Mouse (Mus musculus) heart, adult 2 months (tissue): ENCODE results near the gene Dnaic1. TPM values are rescaled to one million over a fixed set of nuclear protein-coding genes. Genes with fewer than 3 reads are reported as not detected.

ENCODE experiments used
- DNase-seq, 2 experiments: peaks; one replicate each; pipeline ENCODE4 v3.0.0; 2021
- H3K27ac ChIP-seq: fragments of 200-600 bp; 2 replicates; pipeline ENCODE4 v1.8.1; 2022
- H3K27me3 ChIP-seq: fragments of 200-500 bp; 2 replicates; pipeline ENCODE4 v1.6.1; 2012; ENCODE audit warnings: mild to moderate bottlenecking, low read length, inconsistent platforms, mixed read lengths; ENCODE audit not compliant: control insufficient read depth, insufficient read depth
- H3K36me3 ChIP-seq: fragments of 200-500 bp; 2 replicates; pipeline ENCODE4 v1.6.1; 2012; ENCODE audit warnings: low read length, inconsistent platforms; ENCODE audit not compliant: control insufficient read depth, insufficient read depth
- H3K4me1 ChIP-seq: fragments of 200-500 bp; 2 replicates; pipeline ENCODE4 v1.6.1; 2011; ENCODE audit warnings: low read length; ENCODE audit not compliant: control insufficient read depth, insufficient read depth
- H3K4me3 ChIP-seq: fragments of 200-600 bp; 2 replicates; pipeline ENCODE4 v1.8.1; 2022
- H3K79me2 ChIP-seq: fragments of 200-500 bp; replicated peaks from 2 replicates; pipeline ENCODE4 v1.6.1; 2012; ENCODE audit warnings: mild to moderate bottlenecking, inconsistent platforms, low read length, moderate library complexity, mixed read lengths; ENCODE audit not compliant: control insufficient read depth, insufficient read depth
- H3K9ac ChIP-seq: fragments of 200-500 bp; 2 replicates; pipeline ENCODE4 v1.6.1; 2012; ENCODE audit warnings: low read depth, mild to moderate bottlenecking, control low read depth, inconsistent platforms, low read length, mixed read lengths
- CTCF ChIP-seq: fragments of 200-600 bp; IDR thresholded peaks from 2 replicates; pipeline ENCODE4 v1.8.1; 2022; ENCODE audit warnings: antibody characterized with exemption, mild to moderate bottlenecking, moderate library complexity
- EP300 ChIP-seq: fragments of 200-500 bp; IDR thresholded peaks from 2 replicates; pipeline ENCODE4 v1.6.1; 2011; ENCODE audit warnings: low read depth, low read length, control low read depth; ENCODE audit not compliant: insufficient read depth
- POLR2A ChIP-seq: fragments of 200-500 bp; IDR thresholded peaks from 2 replicates; pipeline ENCODE4 v1.6.1; 2011; ENCODE audit warnings: mild to moderate bottlenecking, low read depth, low read length, control low read depth; ENCODE audit not compliant: insufficient read depth
- WGBS: fragments of 180-500 bp; shearing (Covaris S2); methylation state at CpG from one replicate; pipeline ENCODE4 v1.1.7; 2018; 5-methylcytosine and 5-hydroxymethylcytosine counted together
- intact Hi-C: fragments of 180-260 bp; cut with DNase I; formaldehyde crosslinking; loops from one replicate; pipeline ENCODE4 v1.15.1; 2025
- polyA plus RNA-seq: library from polyadenylated mRNA; depleted of rRNA; stranded (reverse); fragments of >200 nt; gene quantifications from 2 replicates; pipeline ENCODE4 v1.2.3, GENCODE M21; 2012
- total RNA-seq, 2 experiments: library from RNA; stranded (reverse); gene quantifications; 2 replicates each; pipeline ENCODE4 v1.2.3; 2021

Gene Dnaic1
- total and polyA plus RNA-seq, 3 experiments, result 0.94 to 8.6 (median 2.3) TPM

DNA sequence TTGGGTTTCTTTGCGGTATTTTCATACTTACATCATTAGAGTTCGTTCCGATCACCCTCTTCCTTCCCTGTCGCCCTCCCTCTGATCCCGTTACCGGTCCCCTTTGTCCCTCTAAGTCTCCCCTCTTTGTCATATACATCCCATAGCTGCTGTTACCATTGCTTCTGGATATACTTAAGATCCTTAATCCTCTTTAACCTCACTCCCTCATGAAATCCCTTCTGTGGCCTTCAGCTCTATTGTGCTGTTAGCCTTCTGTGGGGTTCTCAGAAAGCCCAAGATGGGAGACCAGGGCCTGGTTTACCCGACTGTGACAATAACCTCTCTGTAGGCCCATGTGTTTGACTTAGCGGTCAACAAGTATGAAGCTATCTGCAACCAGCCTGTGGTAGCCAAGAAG, 65.1 kb downstream of the Dnaic1 start:
- peaks cover 13% of the 10 kb centered on the region for H3K4me1 ChIP-seq
- H3K4me3 ChIP-seq, result no peak overlapping the region
- no peak overlapping the region for H3K9ac ChIP-seq
- WGBS, result 92% methylated on average over 8 of the region's 8 CpGs
- no peaks in the 10 kb centered on the region for H3K27me3 ChIP-seq
- DNase-seq, result no peak
- no peak overlapping the region for H3K27ac ChIP-seq
- H3K36me3 ChIP-seq, result no peaks in the 10 kb centered on the region
- intact Hi-C loops, result no loop called here
- no peaks in the 10 kb centered on the region for H3K79me2 ChIP-seq
- TF ChIP-seq CTCF (no peak), EP300 (no peak), POLR2A (no peak)

DNA sequence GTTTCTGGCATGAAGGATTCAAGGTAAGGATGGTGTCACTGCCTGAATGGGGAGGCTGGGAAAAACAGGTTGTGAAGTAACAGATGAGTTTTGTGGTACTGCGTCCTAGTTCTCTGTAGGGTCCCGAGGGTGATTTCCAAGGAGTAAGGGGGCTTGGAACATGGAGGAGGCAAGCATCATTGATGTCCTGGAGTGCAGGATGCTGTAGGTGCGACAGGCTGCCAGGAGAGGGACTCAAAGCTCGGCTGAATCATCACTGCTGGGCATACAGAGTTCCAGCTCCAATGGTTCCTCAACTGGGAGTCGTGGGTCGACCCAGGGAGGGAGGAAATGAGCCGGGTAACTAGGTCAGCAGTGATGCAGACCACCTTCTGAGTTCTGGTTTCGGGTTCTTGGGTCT, 65.6 kb downstream of the Dnaic1 start:
- H3K4me1 ChIP-seq, result peaks cover 13% of the 10 kb centered on the region
- 85% methylated on average over 8 of the region's 8 CpGs for WGBS
- no peak overlapping the region for H3K9ac ChIP-seq
- TF ChIP-seq CTCF, result no peak
- no peak for TF ChIP-seq EP300
- no peak for TF ChIP-seq POLR2A
- no peak overlapping the region for H3K4me3 ChIP-seq
- no peak overlapping the region for H3K27ac ChIP-seq
- no peaks in the 10 kb centered on the region for H3K36me3 ChIP-seq
- no peaks in the 10 kb centered on the region for H3K27me3 ChIP-seq
- no peaks in the 10 kb centered on the region for H3K79me2 ChIP-seq
- DNase-seq, result no peak
- intact Hi-C loops, result no loop called here

- no peak for DNase-seq
- no peaks in the 10 kb centered on the region for H3K36me3 ChIP-seq
- H3K27me3 ChIP-seq, result no peaks in the 10 kb centered on the region
- WGBS, result 74% methylated on average over 2 of the region's 2 CpGs
- H3K4me3 ChIP-seq, result no peak overlapping the region
- no peak overlapping the region for H3K9ac ChIP-seq
- intact Hi-C loops, result no loop called here
- H3K79me2 ChIP-seq, result no peaks in the 10 kb centered on the region
- peaks cover 13% of the 10 kb centered on the region for H3K4me1 ChIP-seq
- TF ChIP-seq CTCF, result no peak
- H3K27ac ChIP-seq, result no peak overlapping the region
Measured at GRCm38 (mm10) chr4:41635906-41636305, 66.3 kb downstream of the Dnaic1 start.

- Histone ChIP-seq H3K79me2 (no peaks in the 10 kb centered on the region), H3K4me1 (peaks cover 11% of the 10 kb centered on the region), H3K27ac (no peak overlapping the region), H3K4me3 (no peak overlapping the region), H3K36me3 (no peaks in the 10 kb centered on the region), H3K27me3 (no peaks in the 10 kb centered on the region), H3K9ac (no peak overlapping the region)
- DNase-seq, result no peak
- WGBS, result 42% methylated on average over 7 of the region's 7 CpGs
- intact Hi-C loops, result no loop called here
- TF ChIP-seq CTCF, result no peak
- TF ChIP-seq EP300, result no peak
- TF ChIP-seq POLR2A, result no peak
Measured at GRCm38 (mm10) chr4:41636366-41636765, 66.8 kb downstream of the Dnaic1 start.

GRCm38 (mm10) chr4:41636882-41637635, 67.5 kb downstream of the Dnaic1 start:
- Histone ChIP-seq H3K36me3 (no peaks in the 10 kb centered on the region), H3K4me3 (no peak overlapping the region), H3K79me2 (no peaks in the 10 kb centered on the region), H3K9ac (no peak overlapping the region), H3K4me1 (peaks cover 5% of the 10 kb centered on the region), H3K27ac (no peak overlapping the region), H3K27me3 (no peaks in the 10 kb centered on the region)
- TF ChIP-seq POLR2A (no peak), EP300 (no peak), CTCF (no peak)
- DNase-seq, result no peak
- 75% methylated on average over 10 of the region's 10 CpGs for WGBS
- intact Hi-C loops, result no loop called here

GRCm38 (mm10) chr4:41638186-41638731, 68.7 kb downstream of the Dnaic1 start:
- Histone ChIP-seq H3K27me3 (no peaks in the 10 kb centered on the region), H3K9ac (no peak overlapping the region), H3K79me2 (no peaks in the 10 kb centered on the region), H3K4me3 (no peak overlapping the region), H3K36me3 (no peaks in the 10 kb centered on the region), H3K4me1 (peaks cover 5% of the 10 kb centered on the region), H3K27ac (no peak overlapping the region)
- no peak for DNase-seq
- intact Hi-C loops, result no loop called here
- 96% methylated on average over 10 of the region's 10 CpGs for WGBS
- TF ChIP-seq CTCF (no peak), EP300 (no peak), POLR2A (no peak)
